Mouse (Mus musculus) hindbrain, embryonic 11.5 days (tissue): Measurements from ENCODE around the gene Nkain4. TPM values are rescaled to one million over a fixed set of nuclear protein-coding genes. Genes with fewer than 3 reads are reported as not detected.

Experiments
- ATAC-seq: fragments of 200-750 bp; cut with Nextera tagmentation; 2 replicates; pipeline ENCODE4 v1.8.0; 2017; ENCODE audit warnings: mild to moderate bottlenecking, moderate TSS enrichment, moderate library complexity; ENCODE audit not compliant: low FRiP score
- DNase-seq: peaks from one replicate; pipeline ENCODE4 v3.0.0-alpha.2; 2015; ENCODE audit warnings: low spot score
- H3K27ac ChIP-seq: fragments of 300-500 bp; sonication (generic); 2 replicates; pipeline ENCODE4 v1.5.1; 2014; ENCODE audit warnings: mild to moderate bottlenecking, low read depth, low read length
- H3K27me3 ChIP-seq: fragments of 300-500 bp; sonication (generic); 2 replicates; pipeline ENCODE4 v1.6.1; 2014; ENCODE audit warnings: mild to moderate bottlenecking, low read length, moderate library complexity, mixed read lengths; ENCODE audit not compliant: control insufficient read depth, insufficient read depth
- H3K36me3 ChIP-seq: fragments of 300-500 bp; sonication (generic); 2 replicates; pipeline ENCODE4 v1.6.1; 2014; ENCODE audit warnings: mild to moderate bottlenecking, low read length, moderate library complexity, mixed read lengths; ENCODE audit not compliant: control insufficient read depth, insufficient read depth
- H3K4me1 ChIP-seq: fragments of 300-500 bp; sonication (generic); replicated peaks from 2 replicates; pipeline ENCODE4 v1.6.1; 2014; ENCODE audit warnings: low read length, mixed read lengths; ENCODE audit not compliant: control insufficient read depth, insufficient read depth
- H3K4me2 ChIP-seq: fragments of 300-500 bp; sonication (generic); replicated peaks from 2 replicates; pipeline ENCODE4 v1.6.1; 2014; ENCODE audit warnings: mild to moderate bottlenecking, low read depth, low read length
- H3K4me3 ChIP-seq: fragments of 300-500 bp; sonication (generic); 2 replicates; pipeline ENCODE4 v1.5.1; 2014; ENCODE audit warnings: low read depth, low read length
- H3K9ac ChIP-seq: fragments of 300-500 bp; sonication (generic); 2 replicates; pipeline ENCODE4 v1.6.1; 2014; ENCODE audit warnings: low read depth, low read length
- H3K9me3 ChIP-seq: fragments of 300-500 bp; sonication (generic); 2 replicates; pipeline ENCODE4 v1.6.1; 2016; ENCODE audit warnings: low read length; ENCODE audit not compliant: control insufficient read depth
- WGBS: fragments of 180-500 bp; shearing (Covaris S2); extraction: QIAGEN DNeasy Blood & Tissue Kit; methylation state at CpG from one replicate; pipeline ENCODE4 v1.1.7; 2014; 5-methylcytosine and 5-hydroxymethylcytosine counted together
- polyA plus RNA-seq: library from polyadenylated mRNA; unstranded; fragments of >200 nt; fragmentation: Nextera tagmentation; extraction: Ambion mirVana; gene quantifications from 2 replicates; pipeline ENCODE4 v1.2.1, GENCODE M21; 2014

Gene Nkain4
- polyA plus RNA-seq, 1 experiment from 2014 or later, result 80.5 TPM

DNA sequence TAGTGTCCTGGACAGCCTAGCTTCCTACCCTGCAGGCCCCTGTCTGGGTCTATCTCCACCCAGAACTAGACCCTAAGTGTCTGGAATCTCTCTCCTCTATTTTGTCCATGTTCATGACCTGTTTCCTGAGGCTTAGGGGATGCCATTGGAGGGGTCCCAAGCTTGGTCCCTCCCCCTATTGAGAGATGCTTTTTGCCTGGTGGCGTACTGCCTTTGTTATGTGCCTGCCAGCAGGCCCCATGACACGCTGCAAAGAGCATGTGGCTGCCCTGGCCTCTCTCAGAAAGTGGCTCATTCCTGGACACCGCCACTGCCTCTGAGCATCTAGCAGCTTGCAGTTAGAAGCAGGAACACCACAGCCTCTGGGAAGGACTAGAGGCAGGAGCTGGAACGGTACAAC, 25.8 kb downstream of the Nkain4 start, which contains the start of gene Birc7:
Birc7 (plus strand) TSS at position 301 of the 400 bp plus-strand sequence.
- Histone ChIP-seq H3K27ac (no peak within 1 kb of the TSS), H3K4me3 (no peak within 1 kb of the TSS), H3K27me3 (no peaks in the 10 kb centered on the region), H3K9me3 (no peaks in the 10 kb centered on the region), H3K4me1 (no peaks in the 10 kb centered on the region), H3K9ac (0 out of 2 replicates have a peak within 1 kb of the TSS, but pooled peaks have one; percentile 16), H3K36me3 (no peaks in the 10 kb centered on the region), H3K4me2 (no peak within 1 kb of the TSS)
- no peak for DNase-seq
- ATAC-seq, result no peak
- 49% methylated on average over 4 of the region's 4 CpGs for WGBS

DNA sequence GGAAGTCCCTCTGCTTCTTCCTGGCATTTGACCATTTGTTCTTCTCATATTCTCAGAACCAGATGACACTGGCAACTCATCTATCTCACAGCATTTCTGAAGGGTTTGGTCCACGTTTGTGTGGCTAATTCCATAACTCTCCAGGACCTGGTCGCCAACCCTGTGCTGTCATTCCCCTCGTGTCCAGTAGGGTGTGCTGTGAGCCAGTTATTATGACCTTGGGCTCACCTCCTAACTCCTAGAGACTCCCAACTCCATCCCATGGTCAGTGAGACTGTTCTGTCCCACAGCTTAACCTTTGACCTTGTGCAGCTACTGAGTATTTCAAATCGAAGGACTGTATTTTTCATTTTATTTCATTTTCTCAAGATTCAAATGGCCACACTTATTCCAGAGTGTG, 29.3 kb downstream of the Nkain4 start:
- no peak overlapping the region for H3K4me3 ChIP-seq
- no peak overlapping the region for H3K27ac ChIP-seq
- no peaks in the 10 kb centered on the region for H3K27me3 ChIP-seq
- no peaks in the 10 kb centered on the region for H3K4me1 ChIP-seq
- no peaks in the 10 kb centered on the region for H3K36me3 ChIP-seq
- DNase-seq, result peak; percentile 89
- ATAC-seq, result no peak
- WGBS, result 14% methylated on average over 4 of the region's 4 CpGs
- H3K9ac ChIP-seq, result no peak overlapping the region
- H3K4me2 ChIP-seq, result no peak overlapping the region
- no peaks in the 10 kb centered on the region for H3K9me3 ChIP-seq

GRCm38 (mm10) chr2:180922739-180923138, 31.8 kb downstream of the Nkain4 start:
- H3K27ac ChIP-seq, result no peak overlapping the region
- DNase-seq (no peak), ATAC-seq (no peak)
- no peak overlapping the region for H3K4me2 ChIP-seq
- H3K27me3 ChIP-seq, result no peaks in the 10 kb centered on the region
- H3K9ac ChIP-seq, result no peak overlapping the region
- no peak overlapping the region for H3K4me3 ChIP-seq
- no peaks in the 10 kb centered on the region for H3K9me3 ChIP-seq
- H3K4me1 ChIP-seq, result no peaks in the 10 kb centered on the region
- 94% methylated on average over 6 of the region's 6 CpGs for WGBS
- H3K36me3 ChIP-seq, result no peaks in the 10 kb centered on the region

GRCm38 (mm10) chr2:180920810-180921400, 33.6 kb downstream of the Nkain4 start, which contains the start of gene Ythdf1:
Gene Ythdf1, minus strand, starts transcription at chr2:180920949.
- ATAC-seq, result peak; percentile 96
- peak; percentile 99 for DNase-seq
- Histone ChIP-seq H3K4me2 (peak within 1 kb of the TSS; percentile 81), H3K4me3 (peak within 1 kb of the TSS; percentile 100), H3K9me3 (no peaks in the 10 kb centered on the region), H3K36me3 (peaks cover 2% of the 10 kb centered on the region; the same call in 1 of the 2 replicates), H3K27ac (peak within 1 kb of the TSS; percentile 47; the same call in 1 of the 2 replicates), H3K9ac (peak within 1 kb of the TSS; percentile 96), H3K27me3 (no peaks in the 10 kb centered on the region), H3K4me1 (no peaks in the 10 kb centered on the region)
- WGBS, result under 1% methylated on average over 51 of the region's 56 CpGs

DNA sequence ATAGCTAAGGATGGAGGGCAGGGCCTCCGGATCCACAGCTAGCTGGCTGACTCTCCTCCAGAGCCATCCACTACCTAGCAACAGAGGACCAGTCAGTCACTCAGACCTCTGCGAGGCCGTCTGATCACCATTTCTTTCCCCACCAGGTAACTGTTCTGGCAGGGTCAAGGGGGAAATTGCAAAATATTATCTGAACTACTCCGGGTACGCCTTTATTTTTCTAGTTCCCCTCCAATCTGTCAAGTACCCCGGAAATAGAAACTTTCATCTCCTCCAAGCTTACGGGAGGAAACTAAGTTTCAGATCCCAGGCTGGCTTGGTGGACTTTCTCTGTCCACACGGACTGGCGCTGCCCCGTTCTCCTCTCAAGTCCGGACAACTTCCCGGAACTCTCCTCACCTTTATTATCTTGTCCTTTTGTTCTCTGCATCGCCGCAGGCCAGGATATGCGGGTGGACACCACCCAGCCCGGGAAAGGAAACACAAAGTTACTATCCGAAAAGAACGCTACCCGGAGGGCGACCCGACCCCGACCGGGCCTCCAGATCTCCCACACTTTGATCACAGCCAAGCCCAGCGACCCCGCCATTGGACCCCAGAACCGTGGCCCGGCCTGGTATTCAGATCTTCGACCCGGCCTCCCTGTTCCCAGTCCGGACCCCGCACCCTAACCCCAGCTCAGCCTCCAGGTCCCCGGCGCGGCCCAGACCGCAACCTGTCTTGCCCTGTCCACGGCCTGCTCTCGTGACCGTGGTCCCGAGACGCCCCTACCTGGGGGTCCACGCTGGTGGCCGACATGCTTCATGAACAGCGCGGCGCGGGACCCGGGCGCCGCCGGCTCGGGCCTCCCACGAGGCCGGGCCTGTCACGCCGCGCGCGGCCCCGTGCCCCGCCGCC, 34.3 kb downstream of the Nkain4 start:
- H3K4me1 ChIP-seq, result no peaks in the 10 kb centered on the region
- peak overlapping the region; percentile 100 for H3K4me3 ChIP-seq
- H3K9me3 ChIP-seq, result no peaks in the 10 kb centered on the region
- DNase-seq, result no peak
- peak overlapping the region; percentile 96 for H3K9ac ChIP-seq
- peaks cover 2% of the 10 kb centered on the region; the same call in 1 of the 2 replicates for H3K36me3 ChIP-seq
- H3K4me2 ChIP-seq, result peak overlapping the region; percentile 81
- no peaks in the 10 kb centered on the region for H3K27me3 ChIP-seq
- WGBS, result under 1% methylated on average over 53 of the region's 61 CpGs
- ATAC-seq, result peak; percentile 68
- H3K27ac ChIP-seq, result peak overlapping the region; percentile 47; the same call in 1 of the 2 replicates

- no peaks in the 10 kb centered on the region for H3K27me3 ChIP-seq
Observed at GRCm38 (mm10) chr2:180915886-180916433, 38.5 kb downstream of the Nkain4 start.

DNA sequence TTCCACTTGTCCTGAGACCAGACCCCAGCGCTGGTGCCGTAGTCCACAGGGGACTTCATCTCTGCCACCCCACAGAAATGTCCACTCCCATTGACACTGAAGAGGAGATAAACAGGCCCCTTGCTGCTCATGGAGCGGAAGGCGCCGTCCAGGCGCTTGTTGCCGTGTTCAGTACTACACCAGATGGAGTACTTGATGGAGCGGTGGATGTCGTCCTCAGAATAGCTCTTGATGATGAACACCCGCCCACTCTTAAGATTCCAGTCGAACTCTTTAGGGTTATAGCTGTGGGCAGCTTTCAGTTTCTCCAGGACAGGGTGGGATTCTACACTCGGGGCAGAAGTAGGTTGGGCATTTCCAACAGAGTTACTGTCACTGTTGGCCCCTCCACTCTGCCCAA, 43.6 kb downstream of the Nkain4 start:
- Histone ChIP-seq H3K9me3 (no peaks in the 10 kb centered on the region), H3K4me1 (no peaks in the 10 kb centered on the region), H3K9ac (no peak overlapping the region), H3K36me3 (peaks cover 17% of the 10 kb centered on the region), H3K27me3 (no peaks in the 10 kb centered on the region), H3K27ac (no peak overlapping the region), H3K4me2 (no peak overlapping the region), H3K4me3 (no peak overlapping the region)
- WGBS, result 93% methylated on average over 12 of the region's 12 CpGs
- DNase-seq (no peak), ATAC-seq (no peak)

More at GRCm38 (mm10) chr2:180915886-180916433, 38.5 kb downstream of the Nkain4 start:
- no peak overlapping the region for H3K9ac ChIP-seq
- ATAC-seq (no peak), DNase-seq (no peak)
- H3K27ac ChIP-seq, result no peak overlapping the region
- H3K4me3 ChIP-seq, result no peak overlapping the region
- no peaks in the 10 kb centered on the region for H3K9me3 ChIP-seq
- H3K4me2 ChIP-seq, result no peak overlapping the region
- 93% methylated on average over 3 of the region's 3 CpGs for WGBS
- H3K36me3 ChIP-seq, result peaks cover 16% of the 10 kb centered on the region
- H3K4me1 ChIP-seq, result no peaks in the 10 kb centered on the region

- ATAC-seq, result peak; percentile 71
- Histone ChIP-seq H3K9ac (no peak overlapping the region), H3K4me1 (no peaks in the 10 kb centered on the region), H3K36me3 (0 out of 2 replicates have a peak, but pooled peaks cover 2% of the 10 kb centered on the region), H3K4me3 (no peak overlapping the region), H3K27me3 (no peaks in the 10 kb centered on the region), H3K27ac (0 out of 2 replicates have a peak overlapping the region, but pooled peaks have one; percentile 24), H3K9me3 (no peaks in the 10 kb centered on the region), H3K4me2 (no peak overlapping the region)
- DNase-seq, result no peak
- WGBS, result 56% methylated on average over 5 of the region's 5 CpGs
Observed at GRCm38 (mm10) chr2:180905556-180906221, 48.8 kb downstream of the Nkain4 start.
